Mouse (Mus musculus) CH12.LX (cell line): Measurements from ENCODE around the gene Golga1. TPM values are rescaled to one million over a fixed set of nuclear protein-coding genes. Genes with fewer than 3 reads are reported as not detected.

Source experiments
- DNase-seq: peaks from one replicate; pipeline ENCODE4 v3.0.0-alpha.2; 2013; ENCODE audit errors: extremely low read depth
- H3K27ac ChIP-seq: 2 replicates; pipeline ENCODE4 v1.5.1; 2012; ENCODE audit warnings: low read depth, mild to moderate bottlenecking, control low read depth, moderate library complexity; ENCODE audit not compliant: insufficient read depth
- H3K27me3 ChIP-seq: replicated peaks from 2 replicates; pipeline ENCODE3; 2012; ENCODE audit warnings: inconsistent platforms
- H3K36me3 ChIP-seq, 2 experiments: replicated peaks in 1 of 2; 2 replicates each; pipeline versions ENCODE3 to v1.6.1; 2012; ENCODE audit warnings: inconsistent platforms in 1 of 2, low read length in 1 of 2, mild to moderate bottlenecking in 1 of 2, mixed read lengths in 1 of 2, moderate library complexity in 1 of 2; ENCODE audit not compliant: control insufficient read depth in 1 of 2, insufficient read depth in 1 of 2
- H3K4me1 ChIP-seq, 2 experiments: 2 replicates each; pipeline ENCODE4 v1.6.1; 2012; ENCODE audit warnings: inconsistent platforms in 1 of 2, moderate library complexity in 1 of 2; ENCODE audit not compliant: insufficient read depth in 2 of 2, control insufficient read depth in 1 of 2
- H3K4me2 ChIP-seq: 2 replicates; pipeline ENCODE4 v1.6.1; 2012; ENCODE audit warnings: low read depth, mild to moderate bottlenecking, control low read depth; ENCODE audit not compliant: poor library complexity, insufficient read depth, severe bottlenecking
- H3K4me3 ChIP-seq, 3 experiments: fragments of 150-350 bp in 1 of 3; sonication (generic) in 1 of 3; replicated peaks in 1 of 3; 2 replicates each; pipeline versions ENCODE3 to v1.5.1; 2011 to 2012; ENCODE audit warnings: low read depth in 2 of 3, low read length in 2 of 3, mild to moderate bottlenecking in 2 of 3, moderate library complexity in 2 of 3, control low read depth in 1 of 3, improper control_type of control experiment in 1 of 3, inconsistent platforms in 1 of 3, mixed read lengths in 1 of 3; ENCODE audit not compliant: poor library complexity in 1 of 3
- H3K79me2 ChIP-seq: replicated peaks from 2 replicates; pipeline ENCODE4 v1.6.1; 2012; ENCODE audit warnings: mild to moderate bottlenecking, moderate library complexity; ENCODE audit not compliant: control insufficient read depth, poor library complexity, insufficient read depth, severe bottlenecking; ENCODE audit errors: extremely low read depth
- H3K9ac ChIP-seq: 2 replicates; pipeline ENCODE4 v1.6.1; 2012; ENCODE audit warnings: low read depth, mild to moderate bottlenecking, control low read depth, moderate library complexity; ENCODE audit not compliant: insufficient read depth
- H3K9me3 ChIP-seq: replicated peaks from 2 replicates; pipeline ENCODE3; 2012; ENCODE audit warnings: low read length, inconsistent platforms, mixed read lengths
- CTCF ChIP-seq, 2 experiments: IDR thresholded peaks in 1 of 2; conservative IDR thresholded peaks in 1 of 2; 2 replicates each; pipeline ENCODE4 v1.5.1; 2011 to 2012; ENCODE audit warnings: low read depth in 2 of 2, low read length in 2 of 2, improper control_type of control experiment in 1 of 2, inconsistent platforms in 1 of 2, mild to moderate bottlenecking in 1 of 2, moderate library complexity in 1 of 2
- ELF1 ChIP-seq: IDR thresholded peaks from 2 replicates; pipeline ENCODE4 v1.6.1; 2014; ENCODE audit warnings: low read depth, mild to moderate bottlenecking, inconsistent platforms, low read length, improper control_type of control experiment
- EP300 ChIP-seq: IDR thresholded peaks from 2 replicates; pipeline ENCODE4 v1.6.1; 2011; ENCODE audit warnings: low read length, improper control_type of control experiment
- ETS1 ChIP-seq: conservative IDR thresholded peaks from 2 replicates; pipeline ENCODE4 v1.6.1; 2012; ENCODE audit warnings: low read depth, mild to moderate bottlenecking, inconsistent platforms, low read length, improper control_type of control experiment, moderate library complexity
- KAT2A ChIP-seq: IDR thresholded peaks from 2 replicates; pipeline ENCODE4 v1.6.1; 2012; ENCODE audit warnings: low read length, improper control_type of control experiment, inconsistent platforms; ENCODE audit not compliant: insufficient replicate concordance
- MAX ChIP-seq: IDR thresholded peaks from 2 replicates; pipeline ENCODE4 v1.6.1; 2011; ENCODE audit warnings: low read length, improper control_type of control experiment
- MEF2A ChIP-seq: IDR thresholded peaks from 2 replicates; pipeline ENCODE4 v1.6.1; 2014; ENCODE audit warnings: low read depth, mild to moderate bottlenecking, inconsistent platforms, low read length, improper control_type of control experiment, borderline replicate concordance
- MXI1 ChIP-seq: IDR thresholded peaks from 2 replicates; pipeline ENCODE4 v1.6.1; 2011; ENCODE audit warnings: mild to moderate bottlenecking, low read depth, low read length, improper control_type of control experiment
- MYC ChIP-seq: IDR thresholded peaks from 2 replicates; pipeline ENCODE4 v1.6.1; 2011; ENCODE audit warnings: low read depth, mild to moderate bottlenecking, improper control_type of control experiment, low read length
- NELFE ChIP-seq: IDR thresholded peaks from 2 replicates; pipeline ENCODE4 v1.6.1; 2011; ENCODE audit warnings: low read depth, low read length, improper control_type of control experiment
- POLR2A ChIP-seq: IDR thresholded peaks from 2 replicates; pipeline ENCODE4 v1.6.1; 2011; ENCODE audit warnings: low read depth, mild to moderate bottlenecking, improper control_type of control experiment, low read length
- POLR2AphosphoS2 ChIP-seq: IDR thresholded peaks from 2 replicates; pipeline ENCODE4 v1.6.1; 2011; ENCODE audit warnings: low read depth, low read length, improper control_type of control experiment
- RCOR1 ChIP-seq: conservative IDR thresholded peaks from 2 replicates; pipeline ENCODE4 v1.6.1; 2012; ENCODE audit warnings: low read depth, mild to moderate bottlenecking, inconsistent platforms, low read length, improper control_type of control experiment
- TBP ChIP-seq: conservative IDR thresholded peaks from 2 replicates; pipeline ENCODE4 v1.6.1; 2011; ENCODE audit warnings: low read depth, low read length, improper control_type of control experiment
- TCF12 ChIP-seq: IDR thresholded peaks from 2 replicates; pipeline ENCODE4 v1.6.1; 2014; ENCODE audit warnings: low read depth, mild to moderate bottlenecking, inconsistent platforms, low read length, improper control_type of control experiment
- UBTF ChIP-seq: IDR thresholded peaks from 2 replicates; pipeline ENCODE4 v1.6.1; 2012; ENCODE audit warnings: low read depth, mild to moderate bottlenecking, inconsistent platforms, low read length, improper control_type of control experiment, moderate library complexity
- ZC3H11A ChIP-seq: IDR thresholded peaks from 2 replicates; pipeline ENCODE4 v1.6.1; 2012; ENCODE audit warnings: low read depth, mild to moderate bottlenecking, inconsistent platforms, low read length, improper control_type of control experiment
- ZNF384 ChIP-seq: IDR thresholded peaks from 2 replicates; pipeline ENCODE4 v1.6.1; 2012; ENCODE audit warnings: low read depth, low read length, improper control_type of control experiment, inconsistent platforms
- dilution Hi-C: fragments of 300-500 bp; cut with MboI; formaldehyde crosslinking; loops from 2 replicates; pipeline ENCODE4 v1.14.3; 2020; ENCODE audit warnings: low sequenced_read_pairs; ENCODE audit not compliant: extremely low pct_unique_long_range_greater_than_20kb, extremely low pct_ligation_motif_present
- in situ Hi-C: fragments of 300-500 bp; cut with MboI; formaldehyde crosslinking; loops from 3 replicates; pipeline ENCODE4 v1.14.3; 2019; ENCODE audit warnings: low sequenced_read_pairs, low pct_ligation_motif_present, low pct_unique_long_range_greater_than_20kb, mixed read lengths
- polyA plus RNA-seq: library from polyadenylated mRNA; unstranded; fragments of >175 nt; gene quantifications from 2 replicates; pipeline ENCODE4 v1.2.1, GENCODE M21; 2012; ENCODE audit warnings: low read depth; ENCODE audit not compliant: insufficient read length
- total RNA-seq, 2 experiments: library from RNA; depleted of rRNA; stranded (reverse); fragments of 300-350 nt in 1 of 2; fragments of >200 nt in 1 of 2; gene quantifications; 2 replicates each; pipeline ENCODE4 v1.2.3; 2012 to 2014

The Golga1 gene
- total and polyA plus RNA-seq, 3 experiments, result 7.8 to 10.1 (median 8.6) TPM

- in situ Hi-C loops, result no loop called here
- no peaks in the 10 kb centered on the region for H3K79me2 ChIP-seq
- H3K4me2 ChIP-seq, result 0 out of 2 replicates have a peak overlapping the region, but pooled peaks have one; percentile 32
- H3K9ac ChIP-seq, result 0 out of 2 replicates have a peak overlapping the region, but pooled peaks have one; percentile 13
- peak overlapping the region in 1 of 3 experiments; percentile 4 for H3K4me3 ChIP-seq
- dilution Hi-C loops, result no loop called here
- no peaks in the 10 kb centered on the region for H3K27me3 ChIP-seq
- TF ChIP-seq POLR2AphosphoS2, result no peak
- 0 out of 2 replicates have a peak, but pooled peaks have one; percentile 8 for TF ChIP-seq TCF12
- H3K36me3 ChIP-seq, result peaks cover 0 to 4% of the 10 kb centered on the region in 2 experiments
- peaks cover 18 to 23% of the 10 kb centered on the region in 2 experiments for H3K4me1 ChIP-seq
- H3K9me3 ChIP-seq, result peaks cover 19% of the 10 kb centered on the region
- DNase-seq, result no peak
- H3K27ac ChIP-seq, result no peak overlapping the region
These were observed 78.0 kb downstream of the Golga1 start for GRCm38 (mm10) chr2:38987371-38987770.

- H3K27me3 ChIP-seq, result no peaks in the 10 kb centered on the region
- H3K27ac ChIP-seq, result no peak overlapping the region
- in situ Hi-C loops (no loop called here), dilution Hi-C loops (no loop called here)
- no peak overlapping the region for H3K4me2 ChIP-seq
- no peak overlapping the region for H3K9ac ChIP-seq
- no peak overlapping the region for H3K4me3 ChIP-seq
- DNase-seq, result no peak
- peaks cover 0 to 4% of the 10 kb centered on the region in 2 experiments for H3K36me3 ChIP-seq
- no peaks in the 10 kb centered on the region for H3K79me2 ChIP-seq
- TF ChIP-seq MXI1, result no peak
- H3K4me1 ChIP-seq, result peaks cover 18 to 23% of the 10 kb centered on the region in 2 experiments
- H3K9me3 ChIP-seq, result peaks cover 19% of the 10 kb centered on the region
These were observed 78.8 kb downstream of the Golga1 start for GRCm38 (mm10) chr2:38986580-38986979.

GRCm38 (mm10) chr2:38983456-38983855 is 81.9 kb downstream of the Golga1 start:
- Histone ChIP-seq H3K36me3 (peaks cover 0 to 4% of the 10 kb centered on the region in 2 experiments), H3K9ac (no peak overlapping the region), H3K9me3 (peaks cover 19% of the 10 kb centered on the region), H3K79me2 (no peaks in the 10 kb centered on the region), H3K4me2 (no peak overlapping the region), H3K27ac (no peak overlapping the region), H3K4me1 (peaks cover 18 to 30% of the 10 kb centered on the region in 2 experiments), H3K4me3 (no peak overlapping the region)
- no peak for DNase-seq
- in situ Hi-C loops (no loop called here), dilution Hi-C loops (no loop called here)
- TF ChIP-seq CTCF (conservative IDR thresholded peaks at IDR 0.05 in 1 of 2, IDR thresholded peaks at IDR 0.05 in 1 of 2; ENCODE audit: low read depth in 2 of 2, low read length in 2 of 2) (peak; percentile 31 to 44), EP300 (no peak)
- TF ChIP-seq, all 38 proteins: peak for 1
- no peaks in the 10 kb centered on the region for H3K27me3 ChIP-seq

- H3K27me3 ChIP-seq, result no peaks in the 10 kb centered on the region
- peaks cover 2 to 27% of the 10 kb centered on the region in 2 experiments; a peak in 3 of 4 replicates for H3K4me1 ChIP-seq
- H3K27ac ChIP-seq, result no peak overlapping the region
- no peaks in the 10 kb centered on the region for H3K9me3 ChIP-seq
- H3K9ac ChIP-seq, result no peak overlapping the region
- dilution Hi-C loops, result no loop called here
- in situ Hi-C loops, result no loop called here
- no peak for DNase-seq
- H3K4me3 ChIP-seq, result no peak overlapping the region
- no peak overlapping the region for H3K4me2 ChIP-seq
- TF ChIP-seq ZNF384 (no peak), UBTF (no peak), ZC3H11A (no peak), MYC (no peak), POLR2A (no peak), ELF1 (no peak), ETS1 (no peak), MAX (no peak), MXI1 (no peak), MEF2A (no peak), NELFE (no peak), RCOR1 (no peak), KAT2A (no peak), TBP (no peak)
- no peaks in the 10 kb centered on the region for H3K79me2 ChIP-seq
- H3K36me3 ChIP-seq, result no peaks in the 10 kb centered on the region
These were observed 87.5 kb downstream of the Golga1 start for GRCm38 (mm10) chr2:38977837-38978236.
